Mouse (Mus musculus) neutrophil, adult 83 days (primary cell): Measurements from ENCODE around the gene Cenpo. TPM values are rescaled to one million over a fixed set of nuclear protein-coding genes. Genes with fewer than 3 reads are reported as not detected.

Experiments used
- total RNA-seq, 2 experiments: library from RNA; stranded (reverse); gene quantifications; one replicate each; pipeline ENCODE4 v1.2.4; 2023

Gene Cenpo
- 10 to 100 TPM; 19.9 to 23.0 TPM for total RNA-seq

GRCm38 (mm10) chr12:4233572-4234508 is at the start of gene Cenpo, which contains the start of gene Ptrhd1:
Gene Cenpo, minus strand, starts transcription at chr12:4234294.
Gene Ptrhd1, plus strand, starts transcription at chr12:4234027.

Other genes starting within 250 kb of the Cenpo start
- not detected for gene Efr3b, start 195.4 kb downstream of the Cenpo start, total RNA-seq
- 1 to 10 TPM; 2.3 TPM for gene Dnajc27, start 151.7 kb downstream of the Cenpo start, total RNA-seq
- gene Adcy3, start 101.2 kb downstream of the Cenpo start, total RNA-seq, result 1 to 10 TPM; 1.7 to 2.0 TPM
- gene Ptrhd1, start 267 bp downstream of the Cenpo start, total RNA-seq, result 1 to 10 TPM; 3.4 to 4.3 TPM
- 10 to 100 TPM; 41.6 to 48.5 TPM for gene Ncoa1, start 242.9 kb upstream of the Cenpo start, total RNA-seq